Mouse (Mus musculus) lung, adult 2 months (tissue): ENCODE measurements around the gene Tmem233. TPM values are rescaled to one million over a fixed set of nuclear protein-coding genes. Genes with fewer than 3 reads are reported as not detected.

Experiments used
- DNase-seq: peaks from one replicate; pipeline ENCODE4 v3.0.0; 2022
- H3K4me1 ChIP-seq: fragments of 200-500 bp; 2 replicates; pipeline ENCODE4 v1.6.1; 2011; ENCODE audit warnings: low read length; ENCODE audit not compliant: control insufficient read depth, insufficient read depth
- H3K4me3 ChIP-seq: fragments of 200-500 bp; replicated peaks from 2 replicates; pipeline ENCODE3; 2011; ENCODE audit warnings: low read depth, mild to moderate bottlenecking, control low read depth, low read length; ENCODE audit errors: extremely low read depth
- CTCF ChIP-seq: fragments of 200-500 bp; IDR thresholded peaks from 2 replicates; pipeline ENCODE4 v1.5.1; 2011; ENCODE audit warnings: mild to moderate bottlenecking, low read length, control low read depth; ENCODE audit not compliant: insufficient read depth
- POLR2A ChIP-seq: fragments of 200-500 bp; IDR thresholded peaks from 2 replicates; pipeline ENCODE4 v1.6.1; 2011; ENCODE audit warnings: low read depth, mild to moderate bottlenecking, control low read depth, low read length, borderline replicate concordance; ENCODE audit errors: extremely low read depth
- WGBS: fragments of 180-500 bp; shearing (Covaris S2); methylation state at CpG from one replicate; pipeline ENCODE4 v1.1.7; 2018; 5-methylcytosine and 5-hydroxymethylcytosine counted together
- polyA plus RNA-seq: library from polyadenylated mRNA; depleted of rRNA; stranded (reverse); fragments of >200 nt; gene quantifications from 2 replicates; pipeline ENCODE4 v1.2.3, GENCODE M21; 2012

Gene Tmem233
- polyA plus RNA-seq, 1 experiment, result 0.69 TPM

DNA sequence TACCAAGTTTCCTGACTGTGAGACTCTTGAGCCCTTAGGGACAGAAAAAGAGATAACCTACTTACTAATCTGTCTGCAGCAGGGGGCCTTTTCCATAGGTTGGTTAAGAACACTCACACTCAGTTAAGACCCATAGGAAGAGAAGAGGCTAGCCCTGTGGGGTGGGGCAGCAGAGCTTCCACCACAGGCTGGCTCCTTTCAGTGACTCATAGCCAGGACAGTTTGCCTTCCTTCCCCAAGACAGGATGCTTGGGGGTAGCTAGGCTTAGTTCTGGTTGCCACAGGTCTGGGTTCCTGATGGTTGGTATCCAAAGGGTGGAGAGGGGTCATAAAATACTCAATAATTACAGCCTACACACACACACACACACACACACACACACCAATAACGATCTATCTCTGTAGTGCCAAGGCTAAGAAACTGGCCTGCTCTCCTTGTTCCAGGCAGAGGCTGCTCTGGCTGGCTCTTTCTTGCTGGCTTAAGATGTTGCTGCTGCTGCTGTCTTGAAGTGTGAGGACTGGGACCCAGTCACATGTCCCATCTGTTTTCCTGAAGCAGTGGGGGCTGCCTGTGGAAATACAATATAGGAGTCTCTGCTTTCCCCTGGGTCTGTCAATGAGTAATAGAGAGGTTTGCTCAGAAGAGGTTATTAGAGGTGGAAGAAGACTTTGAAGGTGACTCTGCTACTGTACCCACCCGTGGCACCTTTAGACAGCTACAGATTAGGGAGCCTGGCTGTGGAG lies 73.0 kb downstream of the Tmem233 start:
- WGBS, result 64% methylated on average over 2 of the region's 2 CpGs
- no peak for DNase-seq
- H3K4me3 ChIP-seq, result no peak overlapping the region
- H3K4me1 ChIP-seq, result peaks cover 2% of the 10 kb centered on the region
- TF ChIP-seq POLR2A (no peak), CTCF (no peak)

DNA sequence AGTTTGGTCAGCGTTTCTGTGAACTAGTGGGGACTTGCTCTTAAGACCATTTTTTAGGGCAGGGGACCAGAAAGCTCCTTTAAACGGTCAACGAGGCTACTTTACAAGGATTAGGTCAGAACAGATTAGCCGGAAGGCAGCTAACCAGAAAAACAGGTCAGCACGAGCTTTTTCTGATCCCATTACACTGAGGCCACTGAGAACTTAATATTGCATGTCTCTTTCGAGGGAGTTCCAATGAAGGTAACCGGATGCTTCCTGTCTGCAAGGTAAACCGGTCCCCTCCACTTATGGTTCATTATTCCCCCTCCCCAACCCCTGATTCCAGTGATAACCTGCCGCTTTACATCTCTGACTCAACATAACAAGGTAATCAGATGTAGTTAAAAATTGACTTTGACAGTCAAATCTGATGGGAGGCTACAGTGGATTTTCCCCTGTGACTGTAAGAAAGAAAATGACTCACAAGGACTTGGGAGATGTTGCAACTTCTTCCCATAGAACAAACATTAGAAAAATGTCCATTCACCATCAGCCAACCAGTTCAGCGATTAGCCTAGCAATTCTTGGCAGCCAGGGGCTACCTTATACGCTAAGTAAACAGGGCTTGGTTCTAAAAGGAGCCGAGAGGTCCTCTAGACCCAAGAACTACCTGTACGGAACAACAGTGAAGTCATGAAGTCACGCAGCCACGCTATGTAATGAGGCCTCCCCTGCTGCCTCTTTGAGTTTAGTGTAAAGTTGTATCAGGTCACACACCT lies 73.8 kb downstream of the Tmem233 start:
- TF ChIP-seq CTCF (no peak), POLR2A (no peak)
- Histone ChIP-seq H3K4me1 (peaks cover 2% of the 10 kb centered on the region), H3K4me3 (no peak overlapping the region)
- DNase-seq, result peak; percentile 26
- 74% methylated on average over 15 of the region's 15 CpGs for WGBS

DNA sequence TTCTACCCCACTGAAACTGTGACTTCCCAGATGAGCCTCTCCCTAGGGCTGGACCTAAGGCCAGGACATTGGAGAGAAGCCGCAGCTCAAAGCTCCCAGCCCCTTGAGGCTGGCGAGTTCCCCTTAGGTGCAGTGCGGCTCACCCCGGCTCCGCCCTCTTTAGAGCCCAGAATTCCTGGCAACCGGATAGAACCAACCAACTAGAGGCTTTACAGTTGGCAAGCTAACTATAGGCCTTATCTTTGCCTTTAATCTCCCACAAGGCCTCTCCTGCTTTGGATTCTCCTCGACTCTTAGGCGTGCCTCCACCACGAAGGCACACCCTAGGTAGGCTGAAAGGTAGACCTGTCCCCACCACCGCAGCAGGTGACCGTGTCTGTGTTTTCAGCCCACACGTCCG lies 75.3 kb downstream of the Tmem233 start:
- Histone ChIP-seq H3K4me3 (no peak overlapping the region), H3K4me1 (peaks cover 2% of the 10 kb centered on the region)
- TF ChIP-seq POLR2A (no peak), CTCF (no peak)
- 67% methylated on average over 13 of the region's 13 CpGs for WGBS
- peak; percentile 30 for DNase-seq

DNA sequence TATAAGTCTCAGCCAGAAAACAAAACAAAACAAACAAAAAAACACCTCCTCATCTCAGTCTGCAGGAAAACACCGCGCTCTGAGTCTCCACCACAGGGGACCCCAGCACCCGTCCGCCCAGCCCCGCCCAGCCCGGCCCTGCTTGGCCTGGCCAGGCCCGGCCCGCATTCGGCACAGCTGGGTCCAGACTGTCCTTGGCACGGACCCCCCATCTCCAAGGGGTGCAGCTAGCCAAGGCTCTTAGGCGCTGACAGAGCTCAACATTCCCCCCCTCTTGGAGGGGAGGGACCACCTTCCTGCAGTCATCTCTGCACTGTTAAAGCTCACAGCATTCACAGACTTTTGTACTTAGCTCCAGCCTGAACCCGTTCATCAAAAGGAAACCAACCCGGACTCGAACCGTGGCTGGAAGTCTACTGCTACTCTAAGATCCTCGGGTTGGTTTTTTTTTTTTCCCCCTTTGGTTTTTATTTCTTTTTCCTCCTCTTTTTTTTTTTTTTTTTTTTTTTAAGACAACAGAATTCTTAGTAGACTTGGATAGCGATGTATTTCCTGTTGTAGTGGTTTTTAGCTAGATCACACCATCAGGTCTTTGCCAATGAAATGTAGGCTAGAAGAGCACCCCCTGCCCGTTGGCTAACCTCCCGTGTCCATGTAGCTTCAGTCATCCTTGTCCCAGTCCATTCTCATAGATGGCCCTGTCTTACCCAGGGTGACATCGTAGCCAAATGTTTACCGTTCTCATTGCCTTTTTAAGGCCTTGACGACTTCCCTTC lies 76.5 kb downstream of the Tmem233 start:
- WGBS, result 73% methylated on average over 22 of the region's 22 CpGs
- DNase-seq, result no peak
- TF ChIP-seq CTCF (no peak), POLR2A (no peak)

DNA sequence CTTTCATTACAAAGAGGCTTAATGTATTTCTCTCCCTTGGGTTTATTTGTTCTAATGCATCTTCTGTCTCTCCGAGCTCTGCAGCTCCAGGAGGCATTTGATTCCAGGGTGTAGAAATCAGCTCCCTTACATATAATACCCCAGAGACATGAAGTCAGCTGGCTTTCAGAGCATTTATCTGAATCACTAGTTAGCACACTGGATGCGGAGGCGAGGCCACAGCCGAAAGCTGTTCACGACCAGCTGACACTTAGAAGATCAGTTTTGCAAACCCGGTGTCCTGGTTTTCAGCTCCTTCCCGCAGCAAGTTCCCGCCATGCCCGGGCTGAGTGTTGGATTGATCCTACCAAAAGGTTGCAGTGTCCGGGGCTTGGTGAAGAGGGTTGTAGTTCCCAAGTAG lies 78.8 kb downstream of the Tmem233 start:
- DNase-seq, result no peak
- no peak overlapping the region for H3K4me3 ChIP-seq
- TF ChIP-seq POLR2A (no peak), CTCF (no peak)
- 87% methylated on average over 10 of the region's 10 CpGs for WGBS
- H3K4me1 ChIP-seq, result no peaks in the 10 kb centered on the region; the same call in 1 of the 2 replicates

More for the DNA sequence above, 76.5 kb downstream of the Tmem233 start:
- Histone ChIP-seq H3K4me3 (no peak overlapping the region), H3K4me1 (peaks cover 2% of the 10 kb centered on the region)

DNA sequence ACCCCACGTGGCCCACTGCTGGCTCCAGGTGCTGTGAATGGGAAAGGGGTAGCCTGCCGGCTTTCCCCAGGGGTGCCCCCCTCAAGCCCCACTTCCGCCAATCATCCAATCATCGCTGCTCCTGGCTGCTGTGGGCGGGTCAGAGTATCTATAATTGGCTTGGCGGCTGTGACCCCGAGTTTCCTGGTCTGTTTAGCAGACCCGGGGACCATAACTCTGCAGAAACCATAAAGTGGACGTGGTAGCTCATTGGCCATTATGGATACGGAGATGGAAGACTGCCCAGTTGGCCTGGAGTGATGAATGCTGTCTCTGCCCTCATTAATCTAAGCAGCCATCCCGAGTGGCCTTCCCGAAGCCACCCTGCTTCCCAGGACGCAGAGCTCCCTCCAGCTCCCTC lies 79.2 kb downstream of the Tmem233 start:
- H3K4me1 ChIP-seq, result no peaks in the 10 kb centered on the region; the same call in 1 of the 2 replicates
- H3K4me3 ChIP-seq, result no peak overlapping the region
- 55% methylated on average over 13 of the region's 13 CpGs for WGBS
- DNase-seq, result no peak
- TF ChIP-seq CTCF (no peak), POLR2A (no peak)

DNA sequence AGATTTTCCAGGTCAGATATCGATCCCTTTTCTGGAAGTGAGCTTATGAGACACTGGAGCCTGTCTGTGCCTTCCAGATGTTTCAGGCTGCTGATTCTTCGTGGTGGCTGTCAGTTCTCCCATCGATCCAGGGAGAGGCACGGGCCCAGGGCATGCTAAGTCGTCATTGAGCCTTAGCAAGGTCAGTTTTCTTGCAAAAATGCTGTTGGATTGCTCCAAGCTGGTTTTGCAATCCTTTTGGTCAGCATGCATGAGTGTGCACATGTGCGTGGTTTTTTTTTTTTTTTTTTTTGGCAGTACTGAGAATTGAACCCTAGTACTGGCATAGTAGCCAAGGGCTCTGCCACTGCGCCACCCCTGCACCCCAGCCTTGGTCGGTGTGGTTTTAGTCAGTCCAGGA lies 79.9 kb downstream of the Tmem233 start:
- Histone ChIP-seq H3K4me3 (no peak overlapping the region), H3K4me1 (no peaks in the 10 kb centered on the region; the same call in 1 of the 2 replicates)
- WGBS, result 73% methylated on average over 8 of the region's 8 CpGs
- no peak for DNase-seq
- TF ChIP-seq CTCF (no peak), POLR2A (no peak)

DNA sequence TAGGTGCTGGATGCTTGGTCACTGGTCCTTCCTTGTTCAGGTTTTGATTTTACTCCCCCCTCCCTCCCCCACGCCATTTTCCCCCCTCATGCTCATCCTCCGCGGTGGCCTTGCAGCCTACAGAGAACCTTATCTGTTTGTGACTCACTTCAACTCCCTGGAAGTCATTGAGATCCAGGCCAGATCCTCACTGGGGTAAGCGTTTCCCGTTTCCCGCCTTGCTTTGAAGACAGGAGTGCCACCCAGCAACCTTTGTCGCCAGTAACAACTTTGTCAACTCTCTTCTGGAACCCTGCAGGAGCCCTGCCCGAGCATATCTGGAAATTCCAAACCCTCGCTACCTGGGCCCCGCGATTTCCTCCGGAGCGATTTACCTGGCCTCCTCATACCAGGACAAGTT lies 85.7 kb downstream of the Tmem233 start:
- Histone ChIP-seq H3K4me1 (no peaks in the 10 kb centered on the region), H3K4me3 (no peak overlapping the region)
- no peak for DNase-seq
- TF ChIP-seq POLR2A (no peak), CTCF (no peak)
- WGBS, result 70% methylated on average over 13 of the region's 13 CpGs

DNA sequence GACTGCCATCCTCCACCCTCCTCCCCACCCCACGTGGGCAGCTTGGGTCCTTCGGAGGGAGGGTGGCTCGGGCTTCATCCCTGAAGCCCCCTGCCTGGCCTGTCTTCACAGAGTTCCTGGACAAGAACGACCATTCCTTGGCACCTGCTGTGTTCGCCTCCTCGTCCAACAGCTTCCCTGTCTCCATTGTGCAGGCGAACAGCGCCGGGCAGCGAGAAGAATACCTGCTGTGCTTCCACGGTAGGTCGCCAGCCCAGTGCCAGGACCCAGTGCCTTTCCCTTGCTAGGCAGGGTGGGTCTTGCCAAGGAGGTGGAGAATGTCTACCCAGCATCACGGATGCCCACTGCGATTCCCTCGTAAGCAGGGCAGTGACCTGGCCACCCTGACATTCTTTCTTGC lies 88.9 kb downstream of the Tmem233 start:
- no peak for DNase-seq
- WGBS, result 94% methylated on average over 15 of the region's 15 CpGs
- no peak overlapping the region for H3K4me3 ChIP-seq
- H3K4me1 ChIP-seq, result no peaks in the 10 kb centered on the region
- no peak for TF ChIP-seq CTCF
- no peak for TF ChIP-seq POLR2A
